Mouse (Mus musculus) stomach, adult 2 months (tissue): ENCODE measurements around the gene Smoc2. TPM values are rescaled to one million over a fixed set of nuclear protein-coding genes. Genes with fewer than 3 reads are reported as not detected.

Source experiments
- polyA plus RNA-seq: library from polyadenylated mRNA; depleted of rRNA; stranded (reverse); fragments of >200 nt; gene quantifications from 2 replicates; pipeline ENCODE4 v1.2.3, GENCODE M21; 2012; rRNA removed

Gene Smoc2
- 24.7 and 58.4 TPM in 2 replicates for polyA plus RNA-seq

GRCm38 (mm10) chr17:14279177-14279965 lies at the start of gene Smoc2:
TSS of gene Smoc2 (plus strand) at chr17:14279506.

Other genes with a start within 250 kb of the Smoc2 start
- gene Gm7358, start 220.0 kb upstream of the Smoc2 start, polyA plus RNA-seq = not detected in 2 replicates
- 0.59 and 1.1 TPM in 2 replicates for gene Dact2, start 75.2 kb upstream of the Smoc2 start, polyA plus RNA-seq